Mouse (Mus musculus) lung, adult 2 months (tissue): Measurements from ENCODE around the gene Wwox.

Source experiments
- CTCF ChIP-seq: fragments of 200-500 bp; IDR thresholded peaks from 2 replicates; pipeline ENCODE4 v1.5.1; 2011; ENCODE audit warnings: mild to moderate bottlenecking, low read length, control low read depth; ENCODE audit not compliant: insufficient read depth
- POLR2A ChIP-seq: fragments of 200-500 bp; IDR thresholded peaks from 2 replicates; pipeline ENCODE4 v1.6.1; 2011; ENCODE audit warnings: low read depth, mild to moderate bottlenecking, control low read depth, low read length, borderline replicate concordance; ENCODE audit errors: extremely low read depth

- TF ChIP-seq CTCF (no peak), POLR2A (no peak)
These were observed 596.6 kb downstream of the Wwox start for GRCm38 (mm10) chr8:115036016-115036415.
